Mouse (Mus musculus): ENCODE results near the gene Plcl1. TPM values are rescaled to one million over a fixed set of nuclear protein-coding genes. Genes with fewer than 3 reads are reported as not detected.
A peak's percentile ranks its signal among the peaks of the same experiment; 100 is the strongest.
"Not testable (repeated sequence)": the region's sequence is repeated elsewhere in the genome, so short reads cannot be mapped to it uniquely, and the experiment has no call there.

The Plcl1 gene
- polyA plus RNA-seq, 1 experiment from 2014 or later: 3.1 TPM

DNA sequence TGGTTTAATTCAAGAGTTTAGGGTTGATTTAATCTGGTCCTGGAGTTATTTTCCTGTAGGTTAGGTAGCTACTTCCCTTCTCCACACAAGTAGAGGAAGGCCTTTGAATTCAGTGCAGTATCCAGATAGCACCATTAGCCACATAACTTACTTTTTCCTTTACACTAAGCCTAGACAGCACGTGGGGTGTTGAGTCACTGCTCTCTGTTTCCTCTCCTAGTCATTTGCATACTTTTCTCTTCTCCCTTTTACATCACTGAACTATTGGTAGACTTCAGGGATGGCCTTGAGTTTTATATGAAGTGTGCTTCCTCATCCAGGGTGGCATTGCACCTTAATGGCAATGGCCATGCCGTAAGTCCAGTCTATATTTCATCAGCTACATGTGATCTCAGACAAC, 82.5 kb downstream of the Plcl1 start:
- WGBS: 88% methylated on average over 2 of the region's 2 CpGs
- Histone ChIP-seq H3K9ac (ENCODE audit: low read length) (no peak overlapping the region), H3K4me2 (ENCODE audit: low read depth) (no peak overlapping the region), H3K9me3 (ENCODE audit: control insufficient read depth, low read length) (no peaks in the 10 kb centered on the region), H3K36me3 (ENCODE audit: control insufficient read depth, insufficient read depth, low read length) (no peaks in the 10 kb centered on the region), H3K4me1 (ENCODE audit: control insufficient read depth, insufficient read depth, low read length) (no peaks in the 10 kb centered on the region), H3K4me3 (ENCODE audit: low read depth, low read length) (no peak overlapping the region), H3K27me3 (ENCODE audit: control insufficient read depth, insufficient read depth, low read length) (no peaks in the 10 kb centered on the region), H3K27ac (ENCODE audit: low read depth, low read length) (no peak overlapping the region)
- DNase-seq (ENCODE audit: low spot score): no peak
- ATAC-seq (ENCODE audit: insufficient read depth, low FRiP score, low TSS enrichment): no peak

DNA sequence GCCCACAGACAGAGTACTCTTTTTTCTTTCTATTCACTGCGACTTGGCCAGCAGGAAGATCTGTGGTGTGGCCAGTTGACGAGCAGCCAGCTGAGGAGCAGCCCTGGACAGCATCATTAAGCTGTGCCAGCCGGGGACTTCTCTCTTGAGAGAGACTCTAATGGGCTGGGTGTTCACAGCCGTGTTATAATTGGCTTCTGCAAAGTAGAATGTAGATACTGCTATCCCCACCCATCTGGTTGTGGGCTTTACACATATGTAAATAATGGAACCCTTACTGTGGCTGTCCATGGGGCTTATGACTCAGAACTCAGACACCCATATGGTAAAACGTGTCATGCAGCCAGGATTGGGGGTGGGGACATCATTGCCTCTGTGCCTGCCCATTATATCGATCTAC, 83.6 kb downstream of the Plcl1 start:
- Histone ChIP-seq H3K4me1 (ENCODE audit: control insufficient read depth, insufficient read depth, low read length) (no peaks in the 10 kb centered on the region), H3K4me2 (ENCODE audit: low read depth) (no peak overlapping the region), H3K27ac (ENCODE audit: low read depth, low read length) (no peak overlapping the region), H3K36me3 (ENCODE audit: control insufficient read depth, insufficient read depth, low read length) (no peaks in the 10 kb centered on the region), H3K9ac (ENCODE audit: low read length) (no peak overlapping the region), H3K27me3 (ENCODE audit: control insufficient read depth, insufficient read depth, low read length) (no peaks in the 10 kb centered on the region), H3K4me3 (ENCODE audit: low read depth, low read length) (no peak overlapping the region), H3K9me3 (ENCODE audit: control insufficient read depth, low read length) (no peaks in the 10 kb centered on the region)
- DNase-seq (ENCODE audit: low spot score): no peak
- ATAC-seq (ENCODE audit: insufficient read depth, low FRiP score, low TSS enrichment): peak; percentile 35; the same call in 1 of the 2 replicates
- 67% methylated on average over 6 of the region's 6 CpGs for WGBS

DNA sequence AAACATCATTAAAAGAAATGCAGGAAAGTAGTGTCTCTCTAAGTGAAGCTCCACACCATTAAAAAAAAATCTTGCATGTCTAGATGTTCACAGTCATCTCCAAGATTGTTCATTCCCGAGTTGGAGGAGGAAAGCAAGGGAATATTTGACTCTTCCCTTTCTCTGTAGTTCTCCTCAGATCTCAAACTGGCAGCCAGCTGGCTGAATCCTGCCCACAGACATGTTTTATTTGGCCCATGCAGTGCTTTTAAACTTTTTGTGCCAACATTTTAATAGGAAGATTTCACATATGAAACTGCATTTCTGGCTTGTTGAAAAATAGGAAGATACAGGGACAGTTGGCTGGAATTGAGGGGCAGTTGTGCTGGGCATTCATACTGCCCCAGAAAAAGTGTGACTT, 94.2 kb downstream of the Plcl1 start:
- H3K4me2 ChIP-seq (ENCODE audit: low read depth): no peak overlapping the region
- no peak for ATAC-seq (ENCODE audit: insufficient read depth, low FRiP score, low TSS enrichment)
- DNase-seq (ENCODE audit: low spot score): no peak
- H3K9ac ChIP-seq (ENCODE audit: low read length): no peak overlapping the region
- H3K27me3 ChIP-seq (ENCODE audit: control insufficient read depth, insufficient read depth, low read length): no peaks in the 10 kb centered on the region
- no peaks in the 10 kb centered on the region for H3K9me3 ChIP-seq (ENCODE audit: control insufficient read depth, low read length)
- no peaks in the 10 kb centered on the region; the same call in 1 of the 2 replicates for H3K4me1 ChIP-seq (ENCODE audit: control insufficient read depth, insufficient read depth, low read length)
- WGBS: 78% methylated on average over 1 of the region's 1 CpGs
- no peaks in the 10 kb centered on the region for H3K36me3 ChIP-seq (ENCODE audit: control insufficient read depth, insufficient read depth, low read length)
- H3K4me3 ChIP-seq (ENCODE audit: low read depth, low read length): no peak overlapping the region
- no peak overlapping the region for H3K27ac ChIP-seq (ENCODE audit: low read depth, low read length)

DNA sequence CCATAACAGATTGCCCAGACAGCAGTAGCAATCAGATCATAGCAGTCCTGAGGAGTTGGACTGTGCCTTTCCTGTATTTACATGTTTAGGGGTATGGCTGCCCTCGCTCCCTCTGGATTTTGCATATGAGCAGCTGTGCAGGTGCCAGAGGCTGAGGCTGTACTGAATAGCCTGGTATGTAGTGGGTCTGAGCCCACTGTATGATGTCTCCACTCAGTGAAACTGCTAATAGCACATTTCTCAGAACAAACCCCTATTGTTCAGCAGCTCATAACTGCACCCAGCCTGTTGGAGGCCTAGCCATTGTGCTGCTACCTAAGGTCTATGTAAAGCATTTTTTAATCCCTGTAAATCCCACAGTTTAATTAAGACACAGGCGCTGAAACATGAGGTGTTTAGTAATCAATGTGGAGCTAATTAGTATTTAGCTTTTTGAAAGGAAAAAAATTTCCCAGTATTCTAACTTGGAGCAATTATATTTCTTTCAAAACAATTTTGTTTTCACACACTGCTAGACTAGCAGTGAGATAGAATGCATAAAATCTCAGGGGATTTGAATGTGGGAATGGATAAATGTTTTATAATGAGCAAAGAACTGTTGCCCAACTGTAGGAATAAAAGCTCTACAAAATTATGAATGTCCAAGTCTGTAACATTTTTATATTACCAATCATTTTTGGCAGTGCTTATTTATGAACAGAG, 95.4 kb downstream of the Plcl1 start:
- H3K27ac ChIP-seq (ENCODE audit: low read depth, low read length): no peak overlapping the region
- no peaks in the 10 kb centered on the region for H3K9me3 ChIP-seq (ENCODE audit: control insufficient read depth, low read length)
- no peaks in the 10 kb centered on the region for H3K36me3 ChIP-seq (ENCODE audit: control insufficient read depth, insufficient read depth, low read length)
- H3K27me3 ChIP-seq (ENCODE audit: control insufficient read depth, insufficient read depth, low read length): no peaks in the 10 kb centered on the region
- no peak for DNase-seq (ENCODE audit: low spot score)
- no peak for ATAC-seq (ENCODE audit: insufficient read depth, low FRiP score, low TSS enrichment)
- H3K9ac ChIP-seq (ENCODE audit: low read length): no peak overlapping the region
- H3K4me3 ChIP-seq (ENCODE audit: low read depth, low read length): no peak overlapping the region
- no peaks in the 10 kb centered on the region; the same call in 1 of the 2 replicates for H3K4me1 ChIP-seq (ENCODE audit: control insufficient read depth, insufficient read depth, low read length)
- no peak overlapping the region for H3K4me2 ChIP-seq (ENCODE audit: low read depth)
- WGBS: 78% methylated on average over 2 of the region's 2 CpGs

DNA sequence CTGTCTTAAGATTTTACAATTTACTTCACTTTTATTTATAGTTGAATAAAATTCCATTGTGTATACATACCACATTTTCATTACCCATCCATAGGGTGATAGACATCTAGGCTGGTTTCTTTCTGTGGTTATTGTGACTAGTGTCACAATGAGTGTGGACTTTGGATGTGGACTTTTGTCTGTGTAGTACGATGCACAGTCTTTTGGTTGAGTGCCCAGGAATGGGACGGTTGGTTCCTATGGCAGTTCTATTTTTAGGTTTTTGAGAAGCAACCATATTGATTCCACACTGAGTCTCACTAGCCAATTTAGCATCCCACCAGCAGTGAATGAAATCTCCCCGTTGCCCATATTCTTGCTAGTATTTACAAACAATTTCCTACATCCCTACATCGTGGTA, 100.1 kb downstream of the Plcl1 start:
- Histone ChIP-seq H3K36me3 (ENCODE audit: control insufficient read depth, insufficient read depth, low read length) (no peaks in the 10 kb centered on the region), H3K27ac (ENCODE audit: low read depth, low read length) (no peak overlapping the region), H3K4me3 (ENCODE audit: low read depth, low read length) (no peak overlapping the region), H3K4me1 (ENCODE audit: control insufficient read depth, insufficient read depth, low read length) (no peaks in the 10 kb centered on the region; the same call in 1 of the 2 replicates), H3K4me2 (ENCODE audit: low read depth) (no peak overlapping the region), H3K9ac (ENCODE audit: low read length) (no peak overlapping the region), H3K9me3 (ENCODE audit: control insufficient read depth, low read length) (no peaks in the 10 kb centered on the region), H3K27me3 (ENCODE audit: control insufficient read depth, insufficient read depth, low read length) (no peaks in the 10 kb centered on the region)
- 89% methylated on average over 4 of the region's 4 CpGs for WGBS
- ATAC-seq (ENCODE audit: insufficient read depth, low FRiP score, low TSS enrichment) (no peak), DNase-seq (ENCODE audit: low spot score) (no peak)

DNA sequence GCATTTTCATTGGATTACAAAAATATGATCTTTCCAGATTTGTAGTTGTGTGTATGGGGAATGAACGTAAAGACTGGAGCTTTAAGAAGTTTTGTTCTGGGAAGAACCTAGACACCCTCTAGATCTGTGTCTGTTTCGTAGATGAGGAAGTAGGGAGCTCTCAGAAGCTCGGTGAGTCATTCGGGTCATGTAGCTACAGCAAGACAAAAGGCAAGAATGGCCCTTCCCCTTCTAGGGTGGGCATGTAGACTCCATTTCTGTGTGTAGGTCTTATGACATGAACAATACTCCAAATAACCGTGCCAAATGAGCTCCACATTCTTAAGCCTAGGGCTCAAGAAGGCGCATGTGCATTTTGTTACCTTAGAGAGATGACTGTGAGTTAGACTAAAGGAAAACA, 101.3 kb downstream of the Plcl1 start:
- no peaks in the 10 kb centered on the region for H3K9me3 ChIP-seq (ENCODE audit: control insufficient read depth, low read length)
- WGBS: 88% methylated on average over 6 of the region's 6 CpGs
- DNase-seq (ENCODE audit: low spot score) (no peak), ATAC-seq (ENCODE audit: insufficient read depth, low FRiP score, low TSS enrichment) (no peak)
- no peaks in the 10 kb centered on the region for H3K4me1 ChIP-seq (ENCODE audit: control insufficient read depth, insufficient read depth, low read length)
- H3K36me3 ChIP-seq (ENCODE audit: control insufficient read depth, insufficient read depth, low read length): no peaks in the 10 kb centered on the region
- H3K27ac ChIP-seq (ENCODE audit: low read depth, low read length): no peak overlapping the region
- no peak overlapping the region for H3K4me2 ChIP-seq (ENCODE audit: low read depth)
- no peak overlapping the region for H3K9ac ChIP-seq (ENCODE audit: low read length)
- H3K4me3 ChIP-seq (ENCODE audit: low read depth, low read length): no peak overlapping the region
- no peaks in the 10 kb centered on the region for H3K27me3 ChIP-seq (ENCODE audit: control insufficient read depth, insufficient read depth, low read length)

DNA sequence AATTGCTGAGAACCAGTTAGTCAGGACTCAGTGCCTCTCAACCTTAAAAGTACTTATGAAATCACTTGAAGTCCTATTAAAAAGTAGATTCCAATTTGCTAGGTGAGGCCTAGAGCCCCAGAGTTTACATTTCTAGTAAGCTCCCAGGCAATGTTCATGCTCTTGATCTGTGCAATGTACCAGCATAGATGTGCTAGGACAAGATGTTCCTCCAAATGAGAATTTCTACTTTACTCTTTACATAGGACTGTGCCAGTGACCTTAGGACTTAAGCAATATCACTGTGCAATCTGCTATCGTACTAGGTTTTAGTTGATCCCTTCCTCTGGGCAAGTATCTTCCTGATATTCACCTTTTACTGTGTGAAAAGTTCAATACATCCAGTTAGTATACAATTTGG, 103.9 kb downstream of the Plcl1 start:
- DNase-seq (ENCODE audit: low spot score): no peak
- Histone ChIP-seq H3K36me3 (ENCODE audit: control insufficient read depth, insufficient read depth, low read length) (no peaks in the 10 kb centered on the region), H3K27ac (ENCODE audit: low read depth, low read length) (no peak overlapping the region), H3K27me3 (ENCODE audit: control insufficient read depth, insufficient read depth, low read length) (no peaks in the 10 kb centered on the region), H3K9me3 (ENCODE audit: control insufficient read depth, low read length) (no peaks in the 10 kb centered on the region), H3K4me2 (ENCODE audit: low read depth) (no peak overlapping the region), H3K4me1 (ENCODE audit: control insufficient read depth, insufficient read depth, low read length) (no peaks in the 10 kb centered on the region), H3K9ac (ENCODE audit: low read length) (no peak overlapping the region), H3K4me3 (ENCODE audit: low read depth, low read length) (no peak overlapping the region)
- 91% methylated on average over 1 of the region's 1 CpGs for WGBS
- ATAC-seq (ENCODE audit: insufficient read depth, low FRiP score, low TSS enrichment): no peak

DNA sequence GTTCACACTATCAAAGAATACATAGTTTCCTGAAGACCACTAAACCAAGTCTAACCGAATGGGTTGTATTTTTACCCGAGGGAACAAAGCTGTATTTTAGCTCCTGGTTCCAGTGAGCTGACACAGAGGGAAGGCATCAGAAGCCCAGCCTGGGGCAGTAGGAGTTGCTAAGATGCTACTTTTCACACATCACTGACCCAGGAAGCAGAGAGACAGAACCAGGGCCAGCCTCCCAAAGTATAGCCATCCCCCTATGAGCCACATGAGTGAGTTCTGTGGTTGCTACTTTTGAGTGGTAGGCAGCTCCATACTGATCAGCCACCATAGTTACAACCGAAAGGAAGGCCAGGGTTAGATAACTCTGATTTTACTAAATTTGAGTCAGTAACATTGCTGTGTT, 106.4 kb downstream of the Plcl1 start:
- Histone ChIP-seq H3K27ac (ENCODE audit: low read depth, low read length) (no peak overlapping the region), H3K9ac (ENCODE audit: low read length) (no peak overlapping the region), H3K4me1 (ENCODE audit: control insufficient read depth, insufficient read depth, low read length) (no peaks in the 10 kb centered on the region), H3K9me3 (ENCODE audit: control insufficient read depth, low read length) (no peaks in the 10 kb centered on the region), H3K36me3 (ENCODE audit: control insufficient read depth, insufficient read depth, low read length) (no peaks in the 10 kb centered on the region), H3K27me3 (ENCODE audit: control insufficient read depth, insufficient read depth, low read length) (no peaks in the 10 kb centered on the region), H3K4me2 (ENCODE audit: low read depth) (no peak overlapping the region), H3K4me3 (ENCODE audit: low read depth, low read length) (no peak overlapping the region)
- WGBS: 83% methylated on average over 3 of the region's 3 CpGs
- ATAC-seq (ENCODE audit: insufficient read depth, low FRiP score, low TSS enrichment) (no peak), DNase-seq (ENCODE audit: low spot score) (no peak)

DNA sequence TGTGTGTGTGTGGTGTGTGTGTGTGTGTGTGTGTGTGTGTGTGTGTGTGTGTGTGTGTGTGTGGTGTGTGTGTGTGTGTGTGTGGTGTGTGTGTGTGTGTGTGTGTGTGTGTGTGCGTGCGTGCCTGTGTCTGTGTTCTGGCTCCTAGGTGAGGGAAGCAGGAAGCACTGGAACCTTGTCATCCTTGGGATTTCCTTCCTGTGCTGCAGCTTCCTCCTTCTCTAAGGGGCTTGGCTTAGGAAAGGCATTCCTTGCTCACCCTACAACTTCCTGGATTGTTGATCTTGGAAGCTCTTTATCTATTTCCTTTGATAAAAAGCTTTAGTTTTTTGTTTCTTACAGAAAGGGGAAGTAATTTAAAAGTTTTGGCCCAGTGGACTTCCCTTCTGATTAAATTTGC, 107.1 kb downstream of the Plcl1 start:
- not testable (repeated sequence) for ATAC-seq (ENCODE audit: insufficient read depth, low FRiP score, low TSS enrichment); H3K27me3 ChIP-seq (ENCODE audit: control insufficient read depth, insufficient read depth, low read length); H3K36me3 ChIP-seq (ENCODE audit: control insufficient read depth, insufficient read depth, low read length); H3K9me3 ChIP-seq (ENCODE audit: control insufficient read depth, low read length); DNase-seq (ENCODE audit: low spot score); H3K9ac ChIP-seq (ENCODE audit: low read length); H3K27ac ChIP-seq (ENCODE audit: low read depth, low read length); H3K4me2 ChIP-seq (ENCODE audit: low read depth); H3K4me1 ChIP-seq (ENCODE audit: control insufficient read depth, insufficient read depth, low read length); H3K4me3 ChIP-seq (ENCODE audit: low read depth, low read length)
- 100% methylated on average over 2 of the region's 2 CpGs for WGBS

All from neural tube, embryonic 11.5 days (tissue).